Mouse (Mus musculus) CH12.LX (cell line): ENCODE measurements around the gene Mob1a. TPM values are rescaled to one million over a fixed set of nuclear protein-coding genes. Genes with fewer than 3 reads are reported as not detected.
A peak's percentile ranks its signal among the peaks of the same experiment; 100 is the strongest.

Experiments
- DNase-seq: peaks from one replicate; pipeline ENCODE4 v3.0.0-alpha.2; 2013; ENCODE audit errors: extremely low read depth
- H3K27ac ChIP-seq: 2 replicates; pipeline ENCODE4 v1.5.1; 2012; ENCODE audit warnings: low read depth, mild to moderate bottlenecking, control low read depth, moderate library complexity; ENCODE audit not compliant: insufficient read depth
- H3K27me3 ChIP-seq: replicated peaks from 2 replicates; pipeline ENCODE3; 2012; ENCODE audit warnings: inconsistent platforms
- H3K36me3 ChIP-seq, 2 experiments: replicated peaks in 1 of 2; 2 replicates each; pipeline versions ENCODE3 to v1.6.1; 2012; ENCODE audit warnings: inconsistent platforms in 1 of 2, low read length in 1 of 2, mild to moderate bottlenecking in 1 of 2, mixed read lengths in 1 of 2, moderate library complexity in 1 of 2; ENCODE audit not compliant: control insufficient read depth in 1 of 2, insufficient read depth in 1 of 2
- H3K4me1 ChIP-seq, 2 experiments: 2 replicates each; pipeline ENCODE4 v1.6.1; 2012; ENCODE audit warnings: inconsistent platforms in 1 of 2, moderate library complexity in 1 of 2; ENCODE audit not compliant: insufficient read depth in 2 of 2, control insufficient read depth in 1 of 2
- H3K4me2 ChIP-seq: 2 replicates; pipeline ENCODE4 v1.6.1; 2012; ENCODE audit warnings: low read depth, mild to moderate bottlenecking, control low read depth; ENCODE audit not compliant: poor library complexity, insufficient read depth, severe bottlenecking
- H3K4me3 ChIP-seq, 3 experiments: fragments of 150-350 bp in 1 of 3; sonication (generic) in 1 of 3; replicated peaks in 1 of 3; 2 replicates each; pipeline versions ENCODE3 to v1.5.1; 2011 to 2012; ENCODE audit warnings: low read depth in 2 of 3, low read length in 2 of 3, mild to moderate bottlenecking in 2 of 3, moderate library complexity in 2 of 3, control low read depth in 1 of 3, improper control_type of control experiment in 1 of 3, inconsistent platforms in 1 of 3, mixed read lengths in 1 of 3; ENCODE audit not compliant: poor library complexity in 1 of 3
- H3K79me2 ChIP-seq: replicated peaks from 2 replicates; pipeline ENCODE4 v1.6.1; 2012; ENCODE audit warnings: mild to moderate bottlenecking, moderate library complexity; ENCODE audit not compliant: control insufficient read depth, poor library complexity, insufficient read depth, severe bottlenecking; ENCODE audit errors: extremely low read depth
- H3K9ac ChIP-seq: 2 replicates; pipeline ENCODE4 v1.6.1; 2012; ENCODE audit warnings: low read depth, mild to moderate bottlenecking, control low read depth, moderate library complexity; ENCODE audit not compliant: insufficient read depth
- H3K9me3 ChIP-seq: replicated peaks from 2 replicates; pipeline ENCODE3; 2012; ENCODE audit warnings: low read length, inconsistent platforms, mixed read lengths
- BHLHE40 ChIP-seq: IDR thresholded peaks from 2 replicates; pipeline ENCODE4 v1.6.1; 2011; ENCODE audit warnings: mild to moderate bottlenecking, low read depth, low read length, improper control_type of control experiment
- CHD1 ChIP-seq: IDR thresholded peaks from 2 replicates; pipeline ENCODE4 v1.6.1; 2012; ENCODE audit warnings: low read depth, low read length, improper control_type of control experiment, inconsistent platforms
- ETS1 ChIP-seq: conservative IDR thresholded peaks from 2 replicates; pipeline ENCODE4 v1.6.1; 2012; ENCODE audit warnings: low read depth, mild to moderate bottlenecking, inconsistent platforms, low read length, improper control_type of control experiment, moderate library complexity
- MAX ChIP-seq: IDR thresholded peaks from 2 replicates; pipeline ENCODE4 v1.6.1; 2011; ENCODE audit warnings: low read length, improper control_type of control experiment
- MAZ ChIP-seq: IDR thresholded peaks from 2 replicates; pipeline ENCODE4 v1.6.1; 2012; ENCODE audit warnings: low read depth, mild to moderate bottlenecking, inconsistent platforms, low read length, improper control_type of control experiment, moderate library complexity
- MYC ChIP-seq: IDR thresholded peaks from 2 replicates; pipeline ENCODE4 v1.6.1; 2011; ENCODE audit warnings: low read depth, mild to moderate bottlenecking, improper control_type of control experiment, low read length
- POLR2AphosphoS2 ChIP-seq: IDR thresholded peaks from 2 replicates; pipeline ENCODE4 v1.6.1; 2011; ENCODE audit warnings: low read depth, low read length, improper control_type of control experiment
- USF2 ChIP-seq: conservative IDR thresholded peaks from 2 replicates; pipeline ENCODE4 v1.6.1; 2011; ENCODE audit warnings: low read depth, low read length, improper control_type of control experiment
- ZKSCAN1 ChIP-seq: IDR thresholded peaks from 2 replicates; pipeline ENCODE4 v1.6.1; 2012; ENCODE audit warnings: low read depth, inconsistent platforms, low read length, improper control_type of control experiment, borderline replicate concordance
- ZMIZ1 ChIP-seq: IDR thresholded peaks from 2 replicates; pipeline ENCODE4 v1.6.1; 2012; ENCODE audit warnings: low read depth, mild to moderate bottlenecking, inconsistent platforms, low read length, improper control_type of control experiment
- ZNF384 ChIP-seq: IDR thresholded peaks from 2 replicates; pipeline ENCODE4 v1.6.1; 2012; ENCODE audit warnings: low read depth, low read length, improper control_type of control experiment, inconsistent platforms
- dilution Hi-C: fragments of 300-500 bp; cut with MboI; formaldehyde crosslinking; loops from 2 replicates; pipeline ENCODE4 v1.14.3; 2020; ENCODE audit warnings: low sequenced_read_pairs; ENCODE audit not compliant: extremely low pct_unique_long_range_greater_than_20kb, extremely low pct_ligation_motif_present
- in situ Hi-C: fragments of 300-500 bp; cut with MboI; formaldehyde crosslinking; loops from 3 replicates; pipeline ENCODE4 v1.14.3; 2019; ENCODE audit warnings: low sequenced_read_pairs, low pct_ligation_motif_present, low pct_unique_long_range_greater_than_20kb, mixed read lengths
- polyA plus RNA-seq: library from polyadenylated mRNA; unstranded; fragments of >175 nt; gene quantifications from 2 replicates; pipeline ENCODE4 v1.2.1, GENCODE M21; 2012; ENCODE audit warnings: low read depth; ENCODE audit not compliant: insufficient read length
- total RNA-seq, 2 experiments: library from RNA; depleted of rRNA; stranded (reverse); fragments of 300-350 nt in 1 of 2; fragments of >200 nt in 1 of 2; gene quantifications; 2 replicates each; pipeline ENCODE4 v1.2.3; 2012 to 2014

Mob1a gene
- total and polyA plus RNA-seq, 3 experiments, result 82.6 to 182 (median 99.8) TPM

DNA sequence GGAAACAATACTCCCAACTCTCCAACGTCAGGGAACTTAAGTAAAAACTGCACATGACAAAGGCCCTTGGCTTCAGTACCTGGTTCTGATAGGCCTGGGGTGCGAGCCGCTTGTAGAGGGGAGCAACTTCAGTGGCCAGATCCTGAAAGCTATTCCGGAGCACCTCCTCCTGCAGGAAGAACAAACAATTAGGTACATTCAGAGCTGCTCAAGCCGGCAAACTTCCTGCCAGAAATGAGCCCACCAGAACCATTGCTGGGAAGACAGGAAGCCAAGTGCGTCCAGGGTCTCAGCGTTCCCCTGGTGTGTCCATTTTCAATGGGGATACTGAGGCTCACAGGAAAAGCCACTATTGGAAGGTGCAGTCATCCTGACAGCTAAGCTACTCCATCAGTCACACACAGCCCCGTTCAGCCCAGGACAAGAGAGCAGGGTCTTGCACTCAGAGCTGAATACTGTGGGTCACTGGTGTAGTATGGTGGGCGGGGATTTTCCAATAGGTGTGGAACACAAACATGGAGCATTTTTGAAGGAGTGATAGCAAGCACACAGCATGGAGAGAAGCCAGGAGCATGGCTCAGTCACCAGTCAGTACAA, 48.0 kb downstream of the Mob1a start:
- dilution Hi-C loops, result no loop called here
- Histone ChIP-seq H3K9ac (no peak overlapping the region), H3K4me3 (no peak overlapping the region), H3K27ac (no peak overlapping the region), H3K4me1 (no peaks in the 10 kb centered on the region), H3K79me2 (no peaks in the 10 kb centered on the region), H3K27me3 (no peaks in the 10 kb centered on the region), H3K36me3 (peaks cover 87 to 98% of the 10 kb centered on the region in 2 experiments), H3K9me3 (no peaks in the 10 kb centered on the region), H3K4me2 (no peak overlapping the region)
- no peak for TF ChIP-seq ZKSCAN1
- TF ChIP-seq USF2, result no peak
- no peak for TF ChIP-seq MAX
- TF ChIP-seq BHLHE40, result no peak
- no peak for TF ChIP-seq POLR2AphosphoS2
- no peak for TF ChIP-seq MYC
- TF ChIP-seq ZMIZ1, result no peak
- no peak for TF ChIP-seq MAZ
- no peak for TF ChIP-seq CHD1
- no peak for DNase-seq
- in situ Hi-C loops, result loop anchor here (25.0 kb wide), 1 partner anchor 288 kb away; the partner anchor contains the start of gene Clec4f

DNA sequence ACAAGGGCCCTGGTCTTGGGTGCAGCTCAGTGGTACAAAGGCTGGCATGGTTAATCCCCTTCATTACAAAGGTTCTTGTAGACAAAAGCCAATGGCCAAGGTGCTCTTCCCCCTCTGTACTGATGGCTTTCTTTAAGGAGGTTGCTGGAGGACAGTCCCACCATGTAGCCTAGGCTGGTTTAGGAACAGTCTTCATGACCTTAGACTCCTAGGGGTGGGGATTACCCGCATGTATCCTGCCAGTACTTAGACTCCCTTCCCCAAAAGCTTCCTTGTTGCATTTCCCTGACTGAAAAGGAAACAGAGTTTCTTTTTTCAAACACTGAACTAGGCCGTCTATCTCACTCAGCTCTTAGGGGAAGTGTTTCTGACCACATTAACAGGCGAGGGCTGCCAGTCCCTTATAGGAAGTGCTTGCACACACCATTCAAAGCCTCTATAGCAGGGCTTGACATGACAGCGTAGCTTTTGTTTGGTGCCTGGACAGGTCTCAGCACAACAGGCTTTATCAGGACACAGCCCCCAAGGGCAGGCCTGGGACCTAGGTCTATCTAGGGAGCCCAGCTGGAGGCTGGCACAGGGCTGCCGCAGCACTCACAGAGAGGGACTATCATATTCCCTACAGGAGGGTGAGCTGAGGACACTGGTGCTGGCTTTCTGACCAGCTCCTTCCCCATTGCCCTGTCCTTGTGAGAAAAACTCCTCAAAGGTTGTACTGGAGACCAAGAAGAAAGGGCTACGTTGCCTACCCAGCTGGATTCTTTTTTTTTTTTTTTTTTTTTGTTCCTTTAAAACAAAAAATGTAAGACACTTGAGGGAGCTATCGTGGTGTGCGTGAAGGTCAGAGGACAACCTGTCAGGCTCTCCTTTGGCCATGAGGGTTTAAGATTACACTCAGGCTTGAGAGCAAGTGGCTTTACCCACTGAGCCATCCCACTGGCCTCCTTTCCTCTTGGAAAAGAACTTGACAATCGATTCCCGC, 56.0 kb downstream of the Mob1a start:
- peaks cover 6% of the 10 kb centered on the region for H3K9me3 ChIP-seq
- in situ Hi-C loops, result no loop called here
- DNase-seq, result peak; percentile 19
- H3K4me1 ChIP-seq, result peaks cover 0 to 12% of the 10 kb centered on the region in 2 experiments; a peak in 2 of 4 replicates
- dilution Hi-C loops, result no loop called here
- no peak overlapping the region for H3K27ac ChIP-seq
- H3K9ac ChIP-seq, result no peak overlapping the region
- H3K36me3 ChIP-seq, result peaks cover 59 to 95% of the 10 kb centered on the region in 2 experiments
- no peak overlapping the region for H3K4me3 ChIP-seq
- no peak overlapping the region for H3K4me2 ChIP-seq
- no peaks in the 10 kb centered on the region for H3K27me3 ChIP-seq
- H3K79me2 ChIP-seq, result no peaks in the 10 kb centered on the region
- peak; percentile 58 for TF ChIP-seq ZNF384
- TF ChIP-seq ETS1, result no peak
